Mouse (Mus musculus) forebrain, embryonic 14.5 days (tissue): ENCODE data around the gene Cplx3. TPM values are rescaled to one million over a fixed set of nuclear protein-coding genes. Genes with fewer than 3 reads are reported as not detected.

Experiments used
- ATAC-seq: fragments of 200-750 bp; cut with Nextera tagmentation; 2 replicates; pipeline ENCODE4 v1.8.0; 2017; ENCODE audit warnings: mild to moderate bottlenecking, moderate library complexity
- DNase-seq: peaks from one replicate; pipeline ENCODE4 v3.0.0-alpha.2; 2015; ENCODE audit warnings: low spot score
- H3K27ac ChIP-seq: fragments of 300-500 bp; sonication (generic); 2 replicates; pipeline ENCODE4 v1.5.1; 2014; ENCODE audit warnings: low read depth, mild to moderate bottlenecking, control low read depth, low read length, moderate library complexity
- H3K27me3 ChIP-seq: fragments of 300-500 bp; sonication (generic); replicated peaks from 2 replicates; pipeline ENCODE4 v1.6.1; 2014; ENCODE audit warnings: low read length, control low read depth, mixed read lengths; ENCODE audit not compliant: control insufficient read depth, insufficient read depth
- H3K36me3 ChIP-seq: fragments of 300-500 bp; sonication (generic); 2 replicates; pipeline ENCODE4 v1.6.1; 2014; ENCODE audit warnings: low read length, control low read depth; ENCODE audit not compliant: control insufficient read depth, insufficient read depth
- H3K4me1 ChIP-seq: fragments of 300-500 bp; sonication (generic); 2 replicates; pipeline ENCODE4 v1.6.1; 2014; ENCODE audit warnings: antibody characterized with exemption, low read length, control low read depth; ENCODE audit not compliant: control insufficient read depth, insufficient read depth
- H3K4me2 ChIP-seq: fragments of 300-500 bp; sonication (generic); 2 replicates; pipeline ENCODE4 v1.6.1; 2014; ENCODE audit warnings: mild to moderate bottlenecking, control low read depth, low read length
- H3K4me3 ChIP-seq: fragments of 300-500 bp; sonication (generic); 2 replicates; pipeline ENCODE4 v1.5.1; 2014; ENCODE audit warnings: low read depth, low read length, control low read depth
- H3K9ac ChIP-seq: fragments of 300-500 bp; sonication (generic); 2 replicates; pipeline ENCODE4 v1.6.1; 2014; ENCODE audit warnings: mild to moderate bottlenecking, low read length, control low read depth, moderate library complexity
- H3K9me3 ChIP-seq: fragments of 300-500 bp; sonication (generic); replicated peaks from 2 replicates; pipeline ENCODE4 v1.6.1; 2016; ENCODE audit warnings: low read length, control low read depth, mixed read lengths; ENCODE audit not compliant: control insufficient read depth
- WGBS: fragments of 180-500 bp; shearing (Covaris S2); extraction: QIAGEN DNeasy Blood & Tissue Kit; methylation state at CpG from one replicate; pipeline ENCODE4 v1.1.7; 2014; 5-methylcytosine and 5-hydroxymethylcytosine counted together
- polyA plus RNA-seq: library from polyadenylated mRNA; unstranded; fragments of >200 nt; fragmentation: Nextera tagmentation; extraction: Ambion mirVana; gene quantifications from 2 replicates; pipeline ENCODE4 v1.2.1, GENCODE M21; 2014

Gene Cplx3
- polyA plus RNA-seq, 1 experiment from 2014 or later = 0.34 TPM

DNA sequence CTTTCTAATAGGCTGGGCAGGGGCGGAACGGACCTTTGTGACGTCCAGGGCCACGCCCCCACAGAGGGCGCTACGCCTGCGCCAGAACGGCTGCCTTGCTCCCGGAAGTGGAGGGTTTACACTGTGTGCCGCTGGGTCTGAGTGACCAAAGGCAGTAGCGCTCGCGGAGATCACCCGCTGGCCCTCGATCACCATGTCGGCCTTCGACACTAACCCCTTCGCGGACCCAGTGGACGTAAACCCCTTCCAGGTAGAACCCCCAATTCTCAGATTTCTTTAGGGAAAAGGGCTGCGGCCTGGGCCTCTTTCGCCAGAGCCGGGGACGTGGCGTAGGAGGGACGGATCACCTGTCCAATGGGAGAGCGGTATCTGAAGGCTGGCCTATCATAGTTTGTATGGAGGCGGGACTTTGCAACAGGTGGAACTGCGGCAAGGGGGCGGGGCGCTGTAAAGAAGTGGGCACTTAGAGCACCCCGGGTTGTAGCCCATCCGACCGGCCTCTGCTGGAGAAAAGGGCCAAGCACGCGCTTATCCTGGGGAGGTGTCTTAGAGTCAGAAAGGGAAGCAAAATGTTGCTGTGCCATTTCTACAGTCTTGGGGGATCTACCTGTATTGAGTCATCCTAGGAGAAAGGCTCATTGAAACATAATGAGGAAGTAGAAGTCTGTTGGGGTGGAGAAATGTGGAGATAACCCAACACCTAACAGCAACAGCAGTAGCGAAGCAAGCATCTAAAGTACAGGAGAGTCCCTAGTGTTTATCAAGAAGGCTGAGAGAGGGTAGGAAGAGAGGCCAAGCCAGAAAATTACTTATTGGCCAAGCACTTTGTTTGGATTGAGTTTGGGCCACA, 45.0 kb downstream of the Cplx3 start, which contains the start of gene Scamp2:
Scamp2 (plus strand) TSS at position 83 of the 850 bp plus-strand sequence.
- peak; percentile 100 for ATAC-seq
- peak within 1 kb of the TSS; percentile 78 for H3K27ac ChIP-seq
- WGBS = under 1% methylated on average over 37 of the region's 37 CpGs

DNA sequence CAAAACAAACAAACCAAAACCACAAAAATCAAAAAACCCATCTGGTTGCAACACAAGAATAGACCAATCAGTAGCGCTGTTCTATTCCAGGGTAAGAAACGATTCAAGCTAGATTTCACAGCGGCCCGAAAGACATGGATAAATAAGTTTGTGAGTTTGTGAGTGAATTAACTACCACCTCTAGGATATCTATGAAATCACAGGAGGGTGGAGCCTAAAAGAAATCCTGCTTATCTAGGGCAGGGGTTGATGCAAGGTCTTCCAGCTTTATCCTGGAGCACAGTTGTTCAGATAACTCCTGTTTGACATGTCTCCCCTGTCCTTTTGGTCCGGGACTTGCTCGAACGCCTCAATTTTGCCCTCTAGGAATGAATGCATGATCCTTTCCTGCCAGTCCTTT, 45.8 kb downstream of the Cplx3 start:
- WGBS = 30% methylated on average over 7 of the region's 7 CpGs
- H3K9ac ChIP-seq = peak overlapping the region; percentile 76
- H3K4me1 ChIP-seq = peaks cover 10% of the 10 kb centered on the region
- no peaks in the 10 kb centered on the region for H3K9me3 ChIP-seq
- peak overlapping the region; percentile 78 for H3K27ac ChIP-seq
- DNase-seq (peak; percentile 39), ATAC-seq (peak; percentile 16; the same call in 1 of the 2 replicates)
- no peaks in the 10 kb centered on the region for H3K36me3 ChIP-seq
- H3K4me2 ChIP-seq = peak overlapping the region; percentile 70
- peak overlapping the region; percentile 61 for H3K4me3 ChIP-seq
- no peaks in the 10 kb centered on the region for H3K27me3 ChIP-seq

More for the DNA sequence above, 45.0 kb downstream of the Cplx3 start, which contains the start of gene Scamp2:
- Histone ChIP-seq H3K9ac (peak within 1 kb of the TSS; percentile 76), H3K9me3 (no peaks in the 10 kb centered on the region), H3K4me2 (peak within 1 kb of the TSS; percentile 70), H3K4me3 (peak within 1 kb of the TSS; percentile 61), H3K4me1 (peaks cover 13% of the 10 kb centered on the region), H3K36me3 (no peaks in the 10 kb centered on the region), H3K27me3 (no peaks in the 10 kb centered on the region)
- DNase-seq = peak; percentile 95

DNA sequence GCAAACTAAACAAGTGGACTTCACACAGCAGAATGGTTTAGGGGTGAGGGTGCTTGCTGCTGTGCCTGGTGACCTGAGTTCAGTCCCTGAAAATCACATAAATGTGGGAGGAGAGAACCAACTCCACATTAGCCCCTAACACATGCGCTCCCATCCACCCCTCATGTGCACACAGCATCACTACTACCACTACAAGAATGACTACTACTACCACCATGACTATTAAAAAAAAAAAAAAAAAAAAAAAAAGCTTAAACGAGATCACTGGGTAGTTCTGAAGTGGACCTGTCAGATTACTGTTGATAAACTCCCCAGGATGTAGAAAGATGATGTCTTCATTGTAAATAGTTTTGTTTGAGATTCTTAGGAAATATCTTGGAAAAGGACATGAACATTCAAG, 46.5 kb downstream of the Cplx3 start:
- Histone ChIP-seq H3K27me3 (no peaks in the 10 kb centered on the region), H3K27ac (no peak overlapping the region), H3K9ac (no peak overlapping the region), H3K9me3 (no peaks in the 10 kb centered on the region), H3K4me1 (peaks cover 10% of the 10 kb centered on the region), H3K4me2 (no peak overlapping the region), H3K36me3 (no peaks in the 10 kb centered on the region), H3K4me3 (no peak overlapping the region)
- WGBS = 77% methylated on average over 2 of the region's 2 CpGs
- DNase-seq = no peak
- ATAC-seq = no peak

DNA sequence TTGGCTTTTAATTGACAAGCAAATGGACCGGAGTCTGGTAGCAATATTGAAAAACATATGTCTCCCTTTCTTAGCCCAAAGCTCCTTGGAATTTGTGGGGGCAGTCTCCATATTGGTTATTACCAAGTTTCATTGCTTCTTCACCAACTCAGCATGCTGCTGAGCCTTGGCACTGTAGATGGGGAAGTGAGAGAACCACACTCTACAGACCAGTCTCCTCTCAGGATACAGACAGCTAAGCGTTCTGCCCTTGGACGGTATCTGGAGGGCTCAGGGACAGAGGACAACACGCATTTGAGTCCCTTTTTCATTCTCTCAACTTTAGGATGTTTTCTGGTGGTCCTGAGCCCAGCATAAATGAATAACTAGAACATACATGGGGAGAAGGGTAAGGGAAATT, 47.5 kb downstream of the Cplx3 start:
- 85% methylated on average over 4 of the region's 4 CpGs for WGBS
- DNase-seq = no peak
- H3K9ac ChIP-seq = no peak overlapping the region

DNA sequence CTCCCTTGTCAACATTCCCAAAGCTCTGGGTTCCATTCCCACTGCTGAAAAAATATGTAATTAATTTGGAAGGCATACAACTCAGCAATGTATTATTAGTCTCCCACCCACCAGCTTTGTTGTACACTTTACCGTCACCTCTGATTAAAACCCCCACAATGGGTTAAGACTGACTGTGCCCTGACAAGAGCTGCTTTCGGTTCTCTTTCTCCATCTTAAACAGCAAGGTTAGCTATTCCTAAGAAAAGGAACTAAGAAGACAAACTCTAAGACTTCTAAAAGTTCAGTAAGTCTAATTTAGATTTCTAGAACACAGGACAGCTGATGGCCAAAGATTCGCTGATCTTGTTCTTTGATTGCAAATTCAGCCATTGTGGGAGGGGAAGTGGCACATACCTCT, 48.9 kb downstream of the Cplx3 start:
- WGBS = 74% methylated on average over 3 of the region's 3 CpGs
- no peaks in the 10 kb centered on the region for H3K9me3 ChIP-seq
- H3K4me3 ChIP-seq = no peak overlapping the region
- no peaks in the 10 kb centered on the region for H3K27me3 ChIP-seq
- no peak overlapping the region; the same call in 1 of the 2 replicates for H3K9ac ChIP-seq
- H3K4me2 ChIP-seq = no peak overlapping the region
- no peak for ATAC-seq
- H3K27ac ChIP-seq = no peak overlapping the region
- H3K4me1 ChIP-seq = peaks cover 10% of the 10 kb centered on the region
- no peak for DNase-seq
- H3K36me3 ChIP-seq = no peaks in the 10 kb centered on the region

More for the DNA sequence above, 47.5 kb downstream of the Cplx3 start:
- H3K4me1 ChIP-seq = peaks cover 10% of the 10 kb centered on the region
- H3K27me3 ChIP-seq = no peaks in the 10 kb centered on the region
- ATAC-seq = no peak
- H3K27ac ChIP-seq = no peak overlapping the region
- no peaks in the 10 kb centered on the region for H3K36me3 ChIP-seq
- H3K9me3 ChIP-seq = no peaks in the 10 kb centered on the region
- no peak overlapping the region for H3K4me2 ChIP-seq
- H3K4me3 ChIP-seq = no peak overlapping the region

DNA sequence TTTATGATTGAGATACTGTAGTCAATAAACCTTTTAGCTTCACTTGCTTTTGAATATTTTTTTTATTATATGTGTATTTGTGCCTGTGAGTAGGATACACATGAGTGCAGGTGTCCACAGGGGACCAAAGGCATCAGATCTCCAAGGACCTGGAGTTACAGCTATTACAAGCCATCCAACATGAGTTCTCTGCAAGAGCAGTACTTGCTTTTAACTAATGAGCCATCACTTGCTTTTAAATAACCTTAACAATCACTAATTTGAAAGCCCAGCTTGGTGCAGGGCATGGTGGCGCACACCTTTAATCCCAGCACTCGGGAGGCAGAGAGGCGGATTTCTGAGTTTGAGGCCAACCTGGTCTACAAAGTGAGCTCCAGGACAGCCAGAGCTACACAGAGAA, 51.3 kb downstream of the Cplx3 start:
- H3K9ac ChIP-seq = no peak overlapping the region
- H3K36me3 ChIP-seq = peaks cover 8% of the 10 kb centered on the region
- ATAC-seq (no peak), DNase-seq (no peak)
- no peaks in the 10 kb centered on the region for H3K9me3 ChIP-seq
- no peaks in the 10 kb centered on the region for H3K27me3 ChIP-seq
- no peak overlapping the region for H3K4me3 ChIP-seq
- H3K4me1 ChIP-seq = peaks cover 5% of the 10 kb centered on the region
- no peak overlapping the region for H3K27ac ChIP-seq
- 35% methylated on average over 3 of the region's 3 CpGs for WGBS
- no peak overlapping the region for H3K4me2 ChIP-seq

DNA sequence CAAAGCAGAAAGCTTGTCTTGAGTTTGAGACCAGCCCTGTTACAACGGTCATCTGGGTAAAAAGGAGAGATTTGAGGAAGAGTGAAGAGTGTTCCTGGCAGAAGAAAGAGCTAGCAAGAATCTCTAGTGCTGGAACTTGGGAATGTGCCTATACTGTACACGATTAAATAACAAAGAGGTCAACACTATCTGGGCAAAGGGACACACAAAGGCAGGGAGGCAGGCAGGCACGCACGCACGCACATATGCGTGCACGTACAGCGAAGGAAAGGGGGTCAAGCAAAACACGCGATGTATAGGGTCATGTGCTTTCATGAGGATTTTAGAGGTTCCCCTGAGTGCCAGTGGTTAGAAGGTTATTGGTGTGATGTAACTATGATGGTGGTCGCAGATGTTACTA, 53.0 kb downstream of the Cplx3 start:
- no peak overlapping the region for H3K4me3 ChIP-seq
- H3K9me3 ChIP-seq = no peaks in the 10 kb centered on the region
- H3K9ac ChIP-seq = no peak overlapping the region
- H3K4me1 ChIP-seq = peaks cover 5% of the 10 kb centered on the region
- 73% methylated on average over 11 of the region's 11 CpGs for WGBS
- DNase-seq (no peak), ATAC-seq (0 out of 2 replicates have a peak, but pooled peaks have one; percentile 12)
- H3K36me3 ChIP-seq = peaks cover 24% of the 10 kb centered on the region
- no peaks in the 10 kb centered on the region for H3K27me3 ChIP-seq
- H3K27ac ChIP-seq = no peak overlapping the region
- H3K4me2 ChIP-seq = no peak overlapping the region

DNA sequence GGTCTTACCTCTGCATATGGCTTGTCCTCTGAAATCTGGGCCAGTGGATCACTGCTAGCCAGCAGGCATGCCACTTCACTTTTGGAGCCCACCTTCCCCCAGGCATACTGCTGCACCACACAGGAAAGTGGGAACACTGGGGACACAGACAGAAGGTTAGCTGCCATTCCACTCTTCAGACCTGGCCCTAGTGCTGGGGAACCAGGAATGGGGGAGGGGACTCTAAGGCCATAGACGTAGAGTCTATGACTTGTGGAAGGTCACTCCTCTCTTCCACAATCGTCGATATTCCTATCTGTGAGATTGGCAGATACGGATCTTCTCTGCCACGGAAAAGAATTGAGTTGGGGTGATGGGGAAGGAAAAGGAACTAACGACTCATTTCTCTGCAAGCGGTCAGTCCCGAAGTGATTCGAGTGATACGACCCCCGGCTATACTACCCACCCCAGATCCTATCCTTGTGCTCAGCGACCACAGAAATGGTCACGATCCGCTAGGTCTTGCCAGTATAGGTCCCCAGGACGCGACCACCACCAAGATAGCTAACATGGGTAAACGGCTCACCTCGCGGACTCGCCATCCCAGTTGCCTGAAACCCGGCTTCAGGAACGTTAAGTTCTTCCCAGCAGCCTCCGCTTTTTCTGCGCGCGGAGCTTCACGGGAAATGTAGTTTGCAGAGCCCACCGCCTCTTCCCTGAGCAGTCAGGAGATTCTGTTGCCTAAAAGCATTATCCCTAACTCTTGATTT, 53.8 kb downstream of the Cplx3 start, which contains the start of gene Mpi:
Mpi (minus strand) TSS at position 625 of the 749 bp plus-strand sequence.
- DNase-seq (peak; percentile 87), ATAC-seq (peak; percentile 78)
- no peak within 1 kb of the TSS for H3K27ac ChIP-seq
- peak within 1 kb of the TSS; percentile 75 for H3K9ac ChIP-seq
- H3K4me1 ChIP-seq = peaks cover 5% of the 10 kb centered on the region
- peak within 1 kb of the TSS; percentile 56 for H3K4me2 ChIP-seq
- WGBS = under 1% methylated on average over 28 of the region's 28 CpGs
- peaks cover 32% of the 10 kb centered on the region for H3K36me3 ChIP-seq
- H3K27me3 ChIP-seq = no peaks in the 10 kb centered on the region
- H3K9me3 ChIP-seq = no peaks in the 10 kb centered on the region
- peak within 1 kb of the TSS; percentile 54 for H3K4me3 ChIP-seq
